Mouse (Mus musculus) kidney, embryonic 16.5 days (tissue): ENCODE data around the gene Dusp5. TPM values are rescaled to one million over a fixed set of nuclear protein-coding genes. Genes with fewer than 3 reads are reported as not detected.
"Not testable (repeated sequence)": the region's sequence is repeated elsewhere in the genome, so short reads cannot be mapped to it uniquely, and the experiment has no call there.

Experiments
- ATAC-seq: fragments of 200-750 bp; cut with Nextera tagmentation; 2 replicates; pipeline ENCODE4 v1.8.0; 2017; ENCODE audit warnings: moderate TSS enrichment; ENCODE audit not compliant: low FRiP score, low TSS enrichment
- H3K27ac ChIP-seq: fragments of 300-500 bp; sonication (generic); 2 replicates; pipeline ENCODE4 v1.5.1; 2014; ENCODE audit warnings: low read length
- H3K27me3 ChIP-seq: fragments of 300-500 bp; sonication (generic); 2 replicates; pipeline ENCODE4 v1.6.1; 2014; ENCODE audit warnings: low read length, control low read depth, mixed read lengths; ENCODE audit not compliant: insufficient read depth
- H3K36me3 ChIP-seq: fragments of 300-500 bp; sonication (generic); 2 replicates; pipeline ENCODE4 v1.6.1; 2014; ENCODE audit warnings: low read length, control low read depth, mixed read lengths; ENCODE audit not compliant: insufficient read depth
- H3K4me1 ChIP-seq: fragments of 300-500 bp; sonication (generic); 2 replicates; pipeline ENCODE4 v1.6.1; 2014; ENCODE audit warnings: low read length, control low read depth, mixed read lengths; ENCODE audit not compliant: insufficient read depth
- H3K4me2 ChIP-seq: fragments of 300-500 bp; sonication (generic); replicated peaks from 2 replicates; pipeline ENCODE4 v1.6.1; 2014; ENCODE audit warnings: low read depth, low read length
- H3K4me3 ChIP-seq: fragments of 300-500 bp; sonication (generic); 2 replicates; pipeline ENCODE4 v1.5.1; 2014; ENCODE audit warnings: mild to moderate bottlenecking, low read length
- H3K9ac ChIP-seq: fragments of 300-500 bp; sonication (generic); replicated peaks from 2 replicates; pipeline ENCODE4 v1.6.1; 2014; ENCODE audit warnings: low read length
- H3K9me3 ChIP-seq: fragments of 300-500 bp; sonication (generic); 2 replicates; pipeline ENCODE4 v1.6.1; 2016; ENCODE audit warnings: low read length, control low read depth
- WGBS: fragments of 180-500 bp; shearing (Covaris S2); extraction: QIAGEN DNeasy Blood & Tissue Kit; methylation state at CpG from one replicate; pipeline ENCODE4 v1.1.7; 2014; 5-methylcytosine and 5-hydroxymethylcytosine counted together
- polyA plus RNA-seq: library from polyadenylated mRNA; unstranded; fragments of >200 nt; fragmentation: Nextera tagmentation; extraction: Ambion mirVana; gene quantifications from 2 replicates; pipeline ENCODE4 v1.2.1, GENCODE M21; 2015

Gene Dusp5
- polyA plus RNA-seq, 1 experiment from 2014 or later = 9.6 TPM

DNA sequence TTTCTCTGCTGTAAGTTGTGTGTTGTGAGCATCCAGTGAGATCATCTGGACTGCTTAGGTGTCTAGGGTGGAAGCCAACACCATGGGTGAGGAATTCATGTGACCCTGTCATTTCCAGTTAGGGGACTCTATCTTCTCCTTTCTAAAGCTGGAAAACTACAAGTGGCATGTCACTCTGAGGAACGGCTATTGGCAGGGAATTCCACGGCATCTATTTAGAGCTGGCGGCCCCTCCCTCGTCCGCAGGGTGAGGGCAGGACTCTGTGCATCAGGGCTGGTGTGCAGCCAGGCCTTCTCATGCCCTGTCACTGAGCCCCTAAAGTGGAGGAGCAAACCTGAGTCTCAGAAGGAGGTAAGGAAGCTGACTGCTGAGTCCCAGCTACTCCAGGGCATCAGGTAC, 35.0 kb upstream of the Dusp5 start:
- Histone ChIP-seq H3K4me3 (no peak overlapping the region), H3K27me3 (no peaks in the 10 kb centered on the region), H3K9me3 (no peaks in the 10 kb centered on the region), H3K4me2 (no peak overlapping the region), H3K27ac (no peak overlapping the region), H3K4me1 (no peaks in the 10 kb centered on the region), H3K36me3 (no peaks in the 10 kb centered on the region), H3K9ac (no peak overlapping the region)
- 59% methylated on average over 5 of the region's 5 CpGs for WGBS
- ATAC-seq = no peak

GRCm38 (mm10) chr19:53497910-53498309, 31.0 kb upstream of the Dusp5 start:
- Histone ChIP-seq H3K36me3 (no peaks in the 10 kb centered on the region), H3K27me3 (no peaks in the 10 kb centered on the region), H3K27ac (no peak overlapping the region), H3K4me1 (no peaks in the 10 kb centered on the region), H3K9me3 (no peaks in the 10 kb centered on the region), H3K4me3 (no peak overlapping the region), H3K4me2 (no peak overlapping the region), H3K9ac (no peak overlapping the region)
- 47% methylated on average over 3 of the region's 3 CpGs for WGBS
- ATAC-seq = no peak

- ATAC-seq = no peak
- H3K36me3 ChIP-seq = no peaks in the 10 kb centered on the region
Measured at GRCm38 (mm10) chr19:53499049-53499448, 29.9 kb upstream of the Dusp5 start.

GRCm38 (mm10) chr19:53499451-53499940, 29.4 kb upstream of the Dusp5 start:
- H3K27ac ChIP-seq = no peak overlapping the region
- 80% methylated on average over 4 of the region's 4 CpGs for WGBS
- no peak for ATAC-seq

More at GRCm38 (mm10) chr19:53499049-53499448, 29.9 kb upstream of the Dusp5 start:
- H3K4me2 ChIP-seq = no peak overlapping the region
- no peak overlapping the region for H3K4me3 ChIP-seq
- H3K4me1 ChIP-seq = no peaks in the 10 kb centered on the region
- no peaks in the 10 kb centered on the region for H3K27me3 ChIP-seq
- 75% methylated on average over 8 of the region's 8 CpGs for WGBS
- no peak overlapping the region for H3K27ac ChIP-seq
- no peak overlapping the region for H3K9ac ChIP-seq
- no peaks in the 10 kb centered on the region for H3K9me3 ChIP-seq

DNA sequence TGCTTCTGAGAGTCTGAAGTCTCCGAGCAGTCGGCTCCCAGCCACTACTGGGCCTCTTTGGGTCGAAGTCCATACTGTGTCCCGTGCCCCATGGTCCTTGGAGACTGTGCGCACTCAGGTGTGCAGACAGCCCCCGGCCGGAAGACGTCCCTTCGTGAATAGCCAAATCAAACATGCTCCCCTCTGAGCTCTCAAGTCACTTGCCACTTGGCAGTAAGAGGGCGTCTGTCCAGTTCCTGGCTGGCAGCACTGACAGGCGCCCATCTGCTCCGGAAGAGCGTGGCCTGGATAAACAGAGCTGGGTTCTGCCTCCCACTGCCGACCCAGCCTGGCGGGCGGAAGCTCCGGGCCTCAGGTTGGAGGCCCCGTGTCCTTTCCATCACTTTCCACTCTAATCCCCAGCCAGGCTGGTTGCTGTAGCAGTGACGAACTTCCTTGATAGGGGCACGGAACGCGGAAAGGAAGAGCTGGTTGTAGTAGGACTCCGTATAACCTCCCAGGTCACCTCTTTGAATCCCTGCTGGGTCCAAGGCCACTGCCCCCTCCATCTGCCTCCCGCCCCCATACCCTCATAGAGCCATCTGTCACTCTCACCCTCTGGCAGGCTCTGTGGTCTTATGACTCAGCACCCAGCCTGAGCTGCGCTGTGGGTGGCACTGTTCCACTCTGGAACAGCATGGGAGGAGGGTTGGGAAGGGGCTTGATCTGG, 28.5 kb upstream of the Dusp5 start:
- no peak overlapping the region for H3K9ac ChIP-seq
- H3K4me2 ChIP-seq = no peak overlapping the region
- H3K27me3 ChIP-seq = no peaks in the 10 kb centered on the region
- H3K4me1 ChIP-seq = no peaks in the 10 kb centered on the region
- no peak overlapping the region for H3K4me3 ChIP-seq
- no peaks in the 10 kb centered on the region for H3K36me3 ChIP-seq
- WGBS = 58% methylated on average over 25 of the region's 25 CpGs
- H3K9me3 ChIP-seq = no peaks in the 10 kb centered on the region
- no peak overlapping the region for H3K27ac ChIP-seq
- ATAC-seq = peak; percentile 87

More at GRCm38 (mm10) chr19:53499451-53499940, 29.4 kb upstream of the Dusp5 start:
- Histone ChIP-seq H3K27me3 (no peaks in the 10 kb centered on the region), H3K4me2 (no peak overlapping the region), H3K9me3 (no peaks in the 10 kb centered on the region), H3K4me1 (no peaks in the 10 kb centered on the region), H3K36me3 (no peaks in the 10 kb centered on the region), H3K9ac (no peak overlapping the region), H3K4me3 (no peak overlapping the region)

DNA sequence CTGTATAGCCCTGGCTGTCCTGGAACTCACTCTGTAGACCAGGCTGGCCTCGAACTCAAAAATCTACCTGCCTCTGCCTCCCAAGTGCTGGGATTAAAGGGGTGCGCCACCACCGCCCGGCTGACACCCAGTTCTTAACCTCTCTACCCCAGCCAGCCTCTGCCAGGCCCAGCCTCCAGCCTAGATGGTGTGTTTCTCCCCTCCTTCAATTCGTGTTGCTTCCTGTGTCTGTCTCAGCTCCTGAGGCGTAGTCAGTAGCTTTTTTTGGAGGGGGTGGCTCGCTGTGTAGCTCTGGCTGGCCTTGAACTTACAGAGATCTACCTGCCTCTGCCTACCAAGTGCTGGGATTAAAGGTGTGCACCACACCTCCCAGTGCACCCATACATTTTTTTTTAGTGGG, 27.7 kb upstream of the Dusp5 start:
- not testable (repeated sequence) for H3K4me2 ChIP-seq, H3K9me3 ChIP-seq, H3K4me1 ChIP-seq, H3K27ac ChIP-seq, H3K36me3 ChIP-seq, ATAC-seq, H3K27me3 ChIP-seq, H3K4me3 ChIP-seq, H3K9ac ChIP-seq
- WGBS = 93% methylated on average over 7 of the region's 7 CpGs

GRCm38 (mm10) chr19:53501765-53502164, 27.1 kb upstream of the Dusp5 start:
- Histone ChIP-seq H3K4me1 (no peaks in the 10 kb centered on the region), H3K4me3 (no peak overlapping the region), H3K27ac (no peak overlapping the region), H3K9me3 (no peaks in the 10 kb centered on the region), H3K9ac (no peak overlapping the region), H3K4me2 (no peak overlapping the region), H3K36me3 (no peaks in the 10 kb centered on the region), H3K27me3 (no peaks in the 10 kb centered on the region)
- WGBS = 97% methylated on average over 2 of the region's 2 CpGs
- ATAC-seq = no peak

- Histone ChIP-seq H3K4me2 (no peak overlapping the region), H3K36me3 (no peaks in the 10 kb centered on the region), H3K9ac (no peak overlapping the region), H3K27me3 (no peaks in the 10 kb centered on the region), H3K4me1 (peaks cover 8% of the 10 kb centered on the region), H3K27ac (no peak overlapping the region), H3K9me3 (no peaks in the 10 kb centered on the region), H3K4me3 (no peak overlapping the region)
- ATAC-seq = no peak
- 55% methylated on average over 9 of the region's 9 CpGs for WGBS
Measured at GRCm38 (mm10) chr19:53502891-53503371, 26.0 kb upstream of the Dusp5 start.

DNA sequence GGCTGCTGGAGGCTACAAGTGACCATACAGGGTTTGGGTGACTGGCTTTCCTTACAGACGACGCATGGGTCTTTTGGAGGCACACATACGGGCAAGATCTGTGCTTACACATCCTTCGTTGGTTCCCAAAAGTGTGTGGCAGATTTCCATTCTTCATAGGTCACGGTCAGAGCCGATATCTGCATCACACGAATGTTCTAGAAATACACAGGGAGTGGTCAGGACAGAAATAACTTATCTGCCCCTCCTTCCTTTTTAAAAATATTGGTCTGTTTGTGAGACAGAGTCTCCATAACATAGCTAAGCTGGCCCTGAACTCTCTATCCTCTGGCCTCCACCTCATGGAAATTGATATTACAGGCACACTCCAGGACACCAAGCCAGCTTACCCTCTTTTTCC, 24.7 kb upstream of the Dusp5 start:
- ATAC-seq = no peak
- no peak overlapping the region for H3K27ac ChIP-seq
- peaks cover 9% of the 10 kb centered on the region for H3K4me1 ChIP-seq
- H3K4me2 ChIP-seq = no peak overlapping the region
- H3K36me3 ChIP-seq = no peaks in the 10 kb centered on the region
- H3K4me3 ChIP-seq = no peak overlapping the region
- 84% methylated on average over 7 of the region's 7 CpGs for WGBS
- H3K9ac ChIP-seq = no peak overlapping the region
- H3K9me3 ChIP-seq = no peaks in the 10 kb centered on the region
- H3K27me3 ChIP-seq = no peaks in the 10 kb centered on the region

DNA sequence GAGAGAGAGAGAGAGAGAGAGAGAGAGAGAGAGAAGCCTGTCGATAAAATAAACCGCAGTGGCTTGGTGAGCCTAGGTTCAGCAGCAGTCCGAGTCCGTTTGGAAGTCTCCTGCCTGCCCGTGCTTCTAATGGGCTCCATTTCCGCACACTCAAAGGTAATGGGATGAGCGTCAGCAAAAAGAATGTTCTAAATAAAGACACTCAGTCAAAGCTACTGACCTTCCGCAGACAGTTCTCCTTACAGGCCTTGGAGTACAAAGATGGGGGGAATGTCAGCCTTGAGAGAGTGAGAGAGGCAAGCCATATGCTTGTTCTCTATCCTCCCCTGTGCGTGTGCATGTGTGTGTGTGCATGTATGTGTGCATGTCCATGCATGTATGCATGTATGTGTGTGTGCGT, 23.2 kb upstream of the Dusp5 start:
- 77% methylated on average over 10 of the region's 10 CpGs for WGBS
- H3K4me1 ChIP-seq = peaks cover 13% of the 10 kb centered on the region
- ATAC-seq = no peak

More for the DNA sequence above, 23.2 kb upstream of the Dusp5 start:
- H3K4me2 ChIP-seq = no peak overlapping the region
- H3K4me3 ChIP-seq = no peak overlapping the region
- no peaks in the 10 kb centered on the region for H3K27me3 ChIP-seq
- no peak overlapping the region for H3K9ac ChIP-seq
- no peaks in the 10 kb centered on the region for H3K36me3 ChIP-seq
- H3K9me3 ChIP-seq = no peaks in the 10 kb centered on the region
- H3K27ac ChIP-seq = no peak overlapping the region
